Mouse (Mus musculus) heart, embryonic 12.5 days (tissue): ENCODE measurements around the gene Olfr243. TPM values are rescaled to one million over a fixed set of nuclear protein-coding genes. Genes with fewer than 3 reads are reported as not detected.

Experiments
- polyA plus RNA-seq: library from polyadenylated mRNA; unstranded; fragments of >200 nt; fragmentation: Nextera tagmentation; extraction: Ambion mirVana; gene quantifications from 2 replicates; pipeline ENCODE4 v1.2.1, GENCODE M21; 2016

The Olfr243 gene
- polyA plus RNA-seq, 1 experiment from 2014 or later: not detected

Other genes starting within 250 kb of the Olfr243 start
- 0.17 TPM in 1 of 2 replicates, not detected in the other for gene Olfr608, start 244.8 kb upstream of the Olfr243 start, polyA plus RNA-seq
- 0.08 TPM in 1 of 2 replicates, not detected in the other for gene Olfr609, start 216.6 kb upstream of the Olfr243 start, polyA plus RNA-seq
- not detected in 2 replicates for gene Olfr610, start 202.5 kb upstream of the Olfr243 start, polyA plus RNA-seq
- not detected in 2 replicates for gene Olfr611, start 193.8 kb upstream of the Olfr243 start, polyA plus RNA-seq
- gene Olfr612, start 172.0 kb upstream of the Olfr243 start, polyA plus RNA-seq: not detected in 2 replicates
- gene Olfr613, start 166.6 kb upstream of the Olfr243 start, polyA plus RNA-seq: not detected in 2 replicates
- gene Olfr615, start 158.6 kb upstream of the Olfr243 start, polyA plus RNA-seq: not detected in 2 replicates
- gene Olfr616, start 145.5 kb upstream of the Olfr243 start, polyA plus RNA-seq: not detected in 2 replicates
- gene Olfr617, start 141.6 kb upstream of the Olfr243 start, polyA plus RNA-seq: not detected in 2 replicates
- not detected in 2 replicates for gene Olfr618, start 124.6 kb upstream of the Olfr243 start, polyA plus RNA-seq
- gene Olfr619, start 114.1 kb upstream of the Olfr243 start, polyA plus RNA-seq: not detected in 2 replicates
- gene Olfr620, start 102.1 kb upstream of the Olfr243 start, polyA plus RNA-seq: not detected in 2 replicates
- not detected in 2 replicates for gene Olfr622, start 72.0 kb upstream of the Olfr243 start, polyA plus RNA-seq
- not detected in 2 replicates for gene Olfr623, start 51.0 kb upstream of the Olfr243 start, polyA plus RNA-seq
- gene Olfr624, start 43.5 kb upstream of the Olfr243 start, polyA plus RNA-seq: 0.03 and 0.04 TPM in 2 replicates
- gene Olfr625-ps1, start 32.0 kb upstream of the Olfr243 start, polyA plus RNA-seq: not detected in 2 replicates
- gene Olfr628, start 15.7 kb downstream of the Olfr243 start, polyA plus RNA-seq: not detected in 2 replicates
- gene Olfr629, start 30.3 kb downstream of the Olfr243 start, polyA plus RNA-seq: 0.08 TPM in 1 of 2 replicates, not detected in the other
- not detected in 2 replicates for gene Olfr630, start 42.7 kb downstream of the Olfr243 start, polyA plus RNA-seq
- not detected in 2 replicates for gene Olfr69, start 56.9 kb downstream of the Olfr243 start, polyA plus RNA-seq
- gene Olfr68, start 65.0 kb downstream of the Olfr243 start, polyA plus RNA-seq: not detected in 2 replicates
- gene Olfr67, start 77.2 kb downstream of the Olfr243 start, polyA plus RNA-seq: not detected in 2 replicates
- gene Hbb-bt, start 99.3 kb downstream of the Olfr243 start, polyA plus RNA-seq: 3,072 and 3,403 TPM in 2 replicates
- gene Hbb-bs, start 113.4 kb downstream of the Olfr243 start, polyA plus RNA-seq: 2,689 and 3,022 TPM in 2 replicates
- 0.50 and 0.56 TPM in 2 replicates for gene Hbb-bh2, start 125.8 kb downstream of the Olfr243 start, polyA plus RNA-seq
- gene Hbb-bh1, start 128.5 kb downstream of the Olfr243 start, polyA plus RNA-seq: 2,015 and 2,280 TPM in 2 replicates
- gene Hbb-y, start 138.5 kb downstream of the Olfr243 start, polyA plus RNA-seq: 31,254 and 35,001 TPM in 2 replicates
- not detected in 2 replicates for gene Olfr66, start 171.6 kb downstream of the Olfr243 start, polyA plus RNA-seq
- gene Olfr64, start 179.8 kb downstream of the Olfr243 start, polyA plus RNA-seq: not detected in 2 replicates
- not detected in 2 replicates for gene Olfr65, start 188.8 kb downstream of the Olfr243 start, polyA plus RNA-seq
- gene Olfr631, start 214.2 kb downstream of the Olfr243 start, polyA plus RNA-seq: not detected in 2 replicates
- gene Olfr632, start 219.7 kb downstream of the Olfr243 start, polyA plus RNA-seq: not detected in 2 replicates
- gene Olfr633, start 229.8 kb downstream of the Olfr243 start, polyA plus RNA-seq: not detected in 2 replicates